Mouse (Mus musculus) kidney, adult 8-10 months (tissue): ENCODE results near the gene Hoxa9.
A peak's percentile ranks its signal among the peaks of the same experiment; 100 is the strongest.

Source experiments
- DNase-seq, 2 experiments: peaks; one replicate each; pipeline ENCODE4 v3.0.0; 2022

Hoxa9 gene

GRCm38 (mm10) chr6:52242801-52243332, 12.0 kb upstream of the Hoxa9 start:
- no peak for DNase-seq

DNA sequence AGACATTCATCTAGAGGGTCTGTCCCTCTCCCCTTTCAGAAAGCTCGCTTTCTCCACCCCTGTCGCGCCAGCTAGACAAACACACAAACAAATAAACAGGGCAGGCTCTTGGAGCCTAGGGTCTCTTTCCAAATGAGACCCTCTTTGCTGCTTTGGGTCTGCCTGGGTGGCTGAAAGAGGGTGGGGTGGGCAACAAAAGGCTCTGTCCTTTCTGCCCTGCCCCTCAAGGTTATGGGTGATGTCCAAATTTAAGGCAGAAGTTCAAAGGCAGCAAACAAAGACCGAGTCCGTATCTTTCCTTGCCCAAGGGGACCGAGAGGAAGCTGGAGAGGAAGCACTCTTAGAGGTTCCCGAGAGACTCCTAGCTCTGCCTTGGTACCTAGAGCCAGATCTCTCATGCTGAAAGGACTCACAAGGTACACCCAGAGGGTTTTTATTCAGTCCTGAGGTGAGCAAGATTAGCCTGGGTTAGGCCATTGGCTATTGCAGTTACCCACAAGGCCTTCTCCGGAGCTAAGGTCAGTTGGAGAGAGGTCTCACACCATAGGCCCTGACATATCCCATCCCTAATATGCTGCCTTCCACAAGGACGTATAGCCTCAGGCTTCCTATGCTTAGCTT, 10.2 kb upstream of the Hoxa9 start:
- DNase-seq: no peak

DNA sequence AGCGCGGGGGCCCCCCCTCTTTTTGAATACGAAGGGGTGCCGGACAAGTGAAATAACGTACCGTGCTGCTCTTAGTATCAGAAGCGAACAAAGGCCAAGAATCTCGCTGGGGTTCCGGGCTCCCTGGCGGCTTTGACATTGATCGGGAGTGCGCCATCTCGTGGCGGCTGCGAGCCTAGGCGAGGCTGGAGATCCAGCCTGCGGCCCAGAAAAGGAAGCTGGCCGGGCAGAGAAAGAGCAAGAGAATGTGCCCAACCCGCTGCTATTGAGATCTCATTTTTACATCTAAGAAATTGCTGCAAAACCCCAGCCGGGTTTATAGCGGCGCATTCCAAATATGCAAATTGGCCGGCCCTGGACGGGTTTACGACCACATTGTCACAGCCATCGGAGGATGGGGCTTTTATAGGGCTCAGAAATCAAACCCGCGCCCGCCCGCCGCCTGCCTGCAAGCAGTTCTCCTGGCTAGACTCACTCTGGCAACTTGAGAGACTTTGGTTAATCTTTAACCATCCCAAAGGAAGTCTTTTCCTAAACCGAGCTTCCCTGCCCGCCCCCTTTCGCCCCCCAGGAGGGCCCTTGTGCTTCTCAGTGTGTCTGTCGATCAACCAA, 9.6 kb upstream of the Hoxa9 start, which contains the start of gene Hoxa10:
Hoxa10 (minus strand) TSS at position 466 of the 612 bp plus-strand sequence.
- peak; percentile 91 to 93 for DNase-seq

DNA sequence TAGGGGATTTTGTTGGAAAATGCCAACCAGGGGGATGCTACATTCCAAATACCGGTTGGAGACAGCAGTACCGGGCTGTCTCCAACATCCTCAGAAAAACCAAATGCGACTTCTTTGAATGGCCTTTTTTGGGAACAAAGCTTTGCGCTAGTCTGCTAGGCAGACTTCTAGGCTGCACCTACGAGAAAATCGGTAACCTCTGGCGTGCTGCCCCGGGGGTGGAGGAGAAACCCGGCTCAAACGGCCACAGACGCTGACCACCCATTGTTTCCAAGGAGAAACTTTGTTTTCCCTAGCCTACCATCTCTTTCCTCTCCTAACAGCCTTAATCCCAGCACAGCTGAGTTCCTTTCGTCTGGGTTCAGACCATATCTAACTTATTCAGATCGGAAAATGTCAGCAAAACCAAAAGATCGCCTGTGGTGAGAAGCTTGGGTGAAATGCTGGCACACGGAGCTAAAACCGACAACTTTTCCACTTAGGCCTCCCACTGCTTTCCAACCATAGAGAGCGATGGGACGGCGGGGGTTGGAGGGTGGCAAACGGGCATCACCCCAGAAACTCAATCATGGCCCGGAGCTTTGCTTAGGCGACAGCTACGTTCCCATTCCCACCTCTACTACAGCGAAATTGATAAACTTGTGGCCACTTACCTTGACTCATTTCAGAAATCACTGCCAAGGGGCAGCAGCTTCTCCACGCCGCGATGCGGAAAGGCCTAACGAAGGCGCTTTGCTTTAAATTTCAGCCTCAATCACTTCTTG, 8.9 kb upstream of the Hoxa9 start:
- no peak for DNase-seq

DNA sequence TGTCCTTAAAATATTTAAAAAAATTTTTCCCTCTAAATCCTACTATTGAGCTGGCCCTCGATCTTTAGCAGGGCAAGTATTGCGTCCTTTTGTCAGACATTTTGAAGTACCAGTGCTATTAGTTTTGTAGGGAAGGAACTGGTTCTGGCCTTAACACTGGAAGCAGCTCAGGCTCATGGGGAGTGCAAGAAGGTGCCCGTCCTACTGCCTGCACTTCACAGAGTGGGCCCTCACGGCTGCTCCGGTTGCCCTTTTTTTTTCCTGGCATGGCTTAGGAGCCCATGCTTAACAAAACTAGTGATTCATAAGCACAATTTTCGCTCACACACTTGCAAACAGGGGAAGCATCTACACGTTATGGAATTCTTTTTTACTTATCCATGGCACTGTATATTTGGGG, 8.1 kb upstream of the Hoxa9 start:
- peak in 1 of 2 experiments; percentile 15 for DNase-seq

DNA sequence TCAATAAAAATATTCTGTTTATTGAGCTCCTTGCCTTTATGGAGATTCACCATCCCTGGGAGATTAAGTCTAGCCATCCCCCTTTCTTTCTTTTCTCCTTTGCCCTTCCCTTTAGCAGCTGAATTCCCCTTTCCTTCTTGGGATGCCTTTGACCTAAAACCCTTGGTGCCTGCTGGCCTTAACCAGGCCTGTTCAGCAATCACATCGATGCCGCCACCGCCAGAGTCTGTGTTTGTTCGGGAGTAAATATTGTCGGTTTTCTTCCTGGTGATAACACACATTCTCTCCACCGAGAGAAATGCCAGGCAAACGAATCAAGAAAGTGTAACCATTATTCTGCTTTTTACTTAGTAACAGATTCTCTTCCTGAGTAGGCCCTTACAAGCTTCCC, 7.3 kb upstream of the Hoxa9 start:
- peak in 1 of 2 experiments; percentile 30 for DNase-seq

DNA sequence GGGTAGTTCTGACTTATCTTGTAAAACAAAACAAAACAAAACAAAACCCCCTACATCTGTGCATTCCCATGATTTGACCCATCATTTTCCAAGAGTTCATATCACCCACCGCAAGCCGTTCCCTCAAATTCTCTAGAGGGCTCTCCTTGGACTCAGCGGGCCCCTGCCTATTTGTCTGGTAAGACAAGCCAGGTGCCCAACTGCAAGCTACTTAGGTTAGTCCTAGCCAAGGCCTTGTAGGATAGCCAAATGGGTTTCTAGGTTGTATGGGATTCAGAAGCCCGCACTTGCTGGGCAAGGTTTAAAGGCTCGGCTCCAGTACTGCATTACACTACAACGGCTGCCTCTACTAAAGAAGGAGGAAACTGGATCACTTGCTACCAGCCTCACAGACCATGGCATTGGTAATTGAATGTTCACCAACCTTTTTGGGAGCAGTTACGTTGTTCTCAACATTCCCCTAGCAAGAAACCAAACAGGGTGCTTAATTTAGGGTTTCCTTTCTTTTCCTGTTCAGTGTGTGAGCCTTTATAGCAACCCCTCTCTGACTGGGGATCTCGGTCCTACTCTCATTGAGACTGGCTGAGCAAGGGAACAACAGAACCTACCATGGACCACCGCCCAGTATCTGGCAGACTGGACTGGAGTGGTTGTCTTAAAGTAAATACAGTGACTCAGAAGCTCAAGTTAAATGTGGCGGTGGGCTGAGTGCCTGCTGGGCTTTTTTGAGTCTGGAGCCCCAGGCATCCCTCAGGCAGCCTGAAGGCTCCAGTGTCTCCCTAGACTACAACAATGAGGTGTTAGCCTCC, 6.7 kb upstream of the Hoxa9 start:
- peak in 1 of 2 experiments; percentile 28 for DNase-seq

DNA sequence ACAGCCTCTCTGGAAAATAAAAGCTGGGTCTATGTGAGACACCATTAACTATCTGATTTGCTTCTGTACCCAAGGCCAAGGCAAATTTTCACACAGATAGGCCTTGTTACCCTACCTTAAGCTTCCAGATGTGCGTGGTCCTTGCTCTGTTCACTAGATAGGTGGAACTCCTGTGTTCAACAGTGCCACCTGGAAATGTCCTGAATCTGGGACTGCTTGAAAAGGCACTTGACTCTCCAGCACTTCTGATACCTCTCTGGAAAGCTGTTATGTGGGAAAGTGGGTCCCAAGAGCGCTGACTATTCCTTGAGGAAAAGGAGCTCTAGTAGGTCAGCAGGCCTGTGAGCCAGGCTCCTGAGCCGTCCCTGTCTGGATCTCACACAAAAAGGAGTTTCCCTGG, 5.9 kb upstream of the Hoxa9 start:
- peak in 1 of 2 experiments; percentile 14 for DNase-seq

DNA sequence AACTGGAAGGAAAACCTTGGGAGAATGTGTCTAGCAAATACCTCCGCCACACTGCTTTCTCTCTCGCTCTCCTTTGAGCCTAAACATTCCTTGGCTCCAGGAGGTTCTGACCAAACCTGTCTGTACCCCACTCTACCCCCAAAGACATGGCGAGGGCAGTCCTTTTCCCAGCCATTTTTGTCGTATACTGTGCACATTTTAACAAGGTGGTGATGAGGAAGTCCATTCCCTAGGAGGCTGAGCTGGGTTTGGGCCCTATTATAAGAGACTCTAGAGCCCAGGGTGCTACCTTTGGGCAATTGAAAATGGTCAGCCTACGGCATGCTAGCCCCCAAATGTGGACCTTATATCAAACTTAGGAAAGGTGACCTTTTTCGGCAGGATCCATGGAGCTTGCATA, 5.0 kb upstream of the Hoxa9 start:
- DNase-seq: no peak

DNA sequence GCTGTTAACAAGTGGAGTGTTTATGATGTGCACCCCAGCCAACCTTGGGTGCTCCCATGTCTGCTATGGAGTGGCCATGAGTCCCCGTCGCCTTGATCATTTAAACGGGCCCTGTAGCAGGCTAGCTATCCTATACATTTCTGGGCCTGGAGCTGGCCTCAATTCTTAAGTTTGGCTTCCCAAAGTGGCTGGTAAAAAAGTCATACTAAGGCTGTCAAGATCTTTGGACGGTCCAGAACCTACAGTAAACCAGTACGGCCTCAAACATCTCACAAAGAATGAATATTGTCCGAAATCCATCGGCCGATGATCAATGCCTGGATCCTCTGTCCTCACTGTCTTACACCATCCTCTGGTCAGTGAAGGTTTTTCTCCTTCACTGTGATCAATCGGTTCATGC, 4.4 kb upstream of the Hoxa9 start:
- no peak for DNase-seq

DNA sequence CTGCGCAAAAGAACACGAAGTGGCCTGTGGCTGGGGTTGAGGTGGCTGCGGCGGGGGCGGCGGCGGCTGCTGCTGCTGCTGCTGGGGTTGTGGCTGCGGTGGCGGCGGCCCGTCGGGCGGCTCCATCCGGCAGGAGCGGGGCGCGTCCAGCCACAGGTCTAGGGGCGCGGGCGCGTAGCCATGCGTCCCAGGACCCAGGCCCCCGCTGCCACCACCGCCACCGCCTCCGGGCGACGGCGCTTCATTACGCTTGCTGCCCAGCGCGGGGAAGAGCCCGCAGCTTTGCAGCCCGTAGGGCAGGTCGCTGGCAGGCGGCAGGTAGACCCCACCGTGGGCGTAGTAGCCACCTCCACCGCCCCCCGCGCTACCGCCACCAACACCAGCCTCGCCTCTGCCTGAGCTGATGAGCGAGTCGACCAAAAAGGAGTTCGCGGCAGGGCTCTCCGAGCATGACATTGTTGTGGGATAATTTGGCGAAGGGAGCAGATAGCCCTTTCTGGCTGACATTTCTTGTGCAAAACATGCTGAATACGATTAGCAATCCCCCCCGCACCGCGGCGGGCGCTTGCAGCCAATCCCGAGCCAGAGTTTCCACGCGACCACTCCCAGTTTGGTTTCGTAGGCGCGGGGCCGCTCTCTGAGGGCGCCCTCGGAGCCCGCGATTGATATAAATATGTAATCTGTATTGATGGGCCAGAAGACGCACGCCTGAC, 3.7 kb upstream of the Hoxa9 start:
- DNase-seq: no peak

- DNase-seq: peak; percentile 88 to 90
Measured at GRCm38 (mm10) chr6:52233546-52234427, 2.9 kb upstream of the Hoxa9 start.

DNA sequence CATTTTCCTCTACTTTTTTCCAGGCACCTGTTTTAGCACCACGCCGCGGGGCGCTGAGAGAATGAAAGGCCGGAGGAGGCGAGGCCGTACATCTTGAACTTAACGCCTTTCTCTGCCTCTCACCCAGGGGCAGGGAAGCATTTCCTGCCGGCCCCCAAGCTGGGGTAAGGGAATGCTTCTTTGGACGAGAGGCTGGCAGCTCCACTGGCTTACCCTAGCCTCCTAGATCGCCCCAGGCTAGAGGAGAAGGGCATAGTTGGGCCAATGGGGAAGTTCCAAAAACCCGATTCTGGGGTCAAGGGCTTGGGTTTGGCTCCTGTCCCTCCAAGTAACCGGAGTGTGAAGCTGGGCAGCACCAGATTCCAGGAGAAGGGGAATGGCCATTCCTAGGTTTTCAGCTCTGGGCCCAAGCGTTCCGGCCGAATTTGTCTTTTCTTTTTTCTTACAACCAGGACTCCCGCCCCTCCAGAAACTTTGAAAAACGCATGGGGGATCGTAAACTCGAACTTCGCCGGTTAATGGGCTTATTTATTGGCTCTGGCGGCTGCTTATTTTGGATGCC, 2.2 kb upstream of the Hoxa9 start:
- DNase-seq: no peak

- no peak for DNase-seq
Measured at GRCm38 (mm10) chr6:52232568-52232965, 1.7 kb upstream of the Hoxa9 start.

DNA sequence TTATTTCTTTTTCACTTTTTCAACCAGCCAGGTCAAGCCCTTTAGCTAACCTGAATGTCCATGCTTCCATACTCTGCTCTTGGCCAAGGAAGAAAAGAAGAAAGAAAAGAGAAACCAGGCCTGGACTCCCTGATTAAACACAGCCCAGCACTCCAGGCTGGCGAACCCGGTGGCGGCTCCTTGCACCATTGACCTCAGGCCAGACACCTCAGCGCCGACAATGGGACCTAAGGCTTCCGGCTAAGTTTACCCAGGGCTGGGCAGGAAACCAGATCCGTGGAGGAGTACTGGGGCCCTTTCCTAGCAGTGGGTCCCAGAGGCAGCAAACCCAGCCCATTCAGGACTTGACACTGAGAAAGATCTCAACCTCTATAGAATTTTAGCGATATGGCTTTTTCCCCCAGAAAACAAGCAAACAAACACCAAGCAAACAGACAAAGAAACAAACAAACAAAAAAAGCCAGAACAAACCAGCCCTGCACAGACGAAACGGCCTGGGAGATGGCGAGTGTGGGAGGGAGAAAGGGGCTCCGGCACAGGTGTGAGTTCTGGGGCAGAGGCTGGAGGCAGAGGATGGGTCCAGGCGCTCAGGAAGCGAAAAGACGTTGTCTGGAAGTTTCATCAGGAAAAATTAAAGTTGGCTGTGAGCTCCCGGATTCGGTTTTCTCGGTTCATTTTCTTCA, 1.1 kb upstream of the Hoxa9 start:
- DNase-seq: peak in 1 of 2 experiments; percentile 67

DNA sequence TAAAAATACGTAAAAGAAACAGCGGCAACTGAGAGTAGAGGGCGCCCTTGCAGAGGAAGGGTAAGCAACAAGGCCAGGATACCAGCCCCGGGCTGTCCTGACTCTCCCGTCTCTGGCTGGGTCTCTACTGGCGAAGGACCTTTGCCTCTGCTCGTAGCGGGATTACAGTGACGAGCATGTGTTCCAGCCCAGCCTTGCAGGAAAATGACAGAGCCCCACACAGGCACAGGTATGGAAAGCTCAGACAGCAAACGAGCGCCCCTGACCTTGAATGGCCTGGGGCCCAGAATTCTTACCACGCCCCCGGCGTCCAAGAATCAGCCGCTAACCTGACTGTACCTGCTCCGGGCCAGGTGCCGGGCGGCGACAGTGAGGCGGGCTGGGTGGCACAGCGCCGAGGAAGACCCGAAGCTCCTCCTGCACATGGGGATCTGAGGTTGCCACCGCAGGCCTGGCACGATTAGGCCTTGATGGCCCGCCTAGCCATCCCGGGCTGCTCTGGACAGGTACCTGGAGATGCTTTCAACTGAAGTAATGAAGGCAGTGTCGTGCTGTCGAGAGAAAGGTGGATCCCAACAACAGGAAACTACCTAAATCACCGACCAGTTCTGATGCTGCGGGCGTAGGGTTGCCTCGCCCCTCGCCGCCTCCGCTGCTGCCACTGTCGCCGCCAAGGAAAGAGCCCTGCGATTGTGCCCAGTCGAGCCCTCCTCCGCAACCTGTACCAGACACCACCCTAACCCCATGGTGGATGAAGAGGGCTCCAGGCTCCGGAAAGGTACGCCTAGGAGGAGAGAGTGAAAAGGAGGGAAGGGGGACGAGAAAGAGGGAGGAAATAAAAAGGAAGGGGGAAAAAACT, 1.1 kb downstream of the Hoxa9 start:
- peak; percentile 83 to 86 for DNase-seq

- peak; percentile 15 to 60 for DNase-seq
Measured at GRCm38 (mm10) chr6:52228475-52229465, 2.1 kb downstream of the Hoxa9 start.
